Mouse (Mus musculus) lung, adult 2 months (tissue): Measurements from ENCODE around the gene Olfr628.

Experiments
- CTCF ChIP-seq: fragments of 200-500 bp; IDR thresholded peaks from 2 replicates; pipeline ENCODE4 v1.5.1; 2011; ENCODE audit warnings: mild to moderate bottlenecking, low read length, control low read depth; ENCODE audit not compliant: insufficient read depth
- POLR2A ChIP-seq: fragments of 200-500 bp; IDR thresholded peaks from 2 replicates; pipeline ENCODE4 v1.6.1; 2011; ENCODE audit warnings: low read depth, mild to moderate bottlenecking, control low read depth, low read length, borderline replicate concordance; ENCODE audit errors: extremely low read depth

GRCm38 (mm10) chr7:103682420-103682819 lies 47.8 kb upstream of the Olfr628 start, which contains the start of gene Olfr625-ps1:
- no peak for TF ChIP-seq POLR2A
- no peak for TF ChIP-seq CTCF
